Mouse (Mus musculus): ENCODE measurements around the gene 2410004B18Rik. TPM values are rescaled to one million over a fixed set of nuclear protein-coding genes. Genes with fewer than 3 reads are reported as not detected.
"Not testable (repeated sequence)": the region's sequence is repeated elsewhere in the genome, so short reads cannot be mapped to it uniquely, and the experiment has no call there.

2410004B18Rik gene
- polyA plus RNA-seq, 1 experiment from 2014 or later = 63.0 TPM

GRCm38 (mm10) chr3:145952945-145953344 is 15.1 kb downstream of the 2410004B18Rik start:
- H3K4me1 ChIP-seq = peaks cover 5% of the 10 kb centered on the region
- no peak for ATAC-seq (ENCODE audit: low FRiP score)
- H3K27ac ChIP-seq = no peak overlapping the region
- H3K4me2 ChIP-seq = no peak overlapping the region
- peaks cover 22% of the 10 kb centered on the region for H3K27me3 ChIP-seq
- no peak overlapping the region for H3K4me3 ChIP-seq (replicated peaks)
- H3K36me3 ChIP-seq (replicated peaks) = no peaks in the 10 kb centered on the region
- 0 out of 2 replicates have a peak, but pooled peaks cover under 1% of the 10 kb centered on the region for H3K9me3 ChIP-seq
- no peak overlapping the region for H3K9ac ChIP-seq
- 92% methylated on average over 7 of the region's 7 CpGs for WGBS

- Histone ChIP-seq H3K36me3 (replicated peaks) (no peaks in the 10 kb centered on the region), H3K4me2 (no peak overlapping the region), H3K9me3 (0 out of 2 replicates have a peak, but pooled peaks cover 5% of the 10 kb centered on the region), H3K27me3 (peaks cover 22% of the 10 kb centered on the region), H3K4me1 (peaks cover 5% of the 10 kb centered on the region), H3K27ac (no peak overlapping the region), H3K9ac (no peak overlapping the region), H3K4me3 (replicated peaks) (no peak overlapping the region)
- no peak for ATAC-seq (ENCODE audit: low FRiP score)
- 80% methylated on average over 2 of the region's 2 CpGs for WGBS
Measured at GRCm38 (mm10) chr3:145953411-145953810, 15.6 kb downstream of the 2410004B18Rik start.

GRCm38 (mm10) chr3:145959824-145960223 is 22.0 kb downstream of the 2410004B18Rik start:
- Histone ChIP-seq H3K4me2 (no peak overlapping the region), H3K9me3 (0 out of 2 replicates have a peak, but pooled peaks cover 6% of the 10 kb centered on the region), H3K27me3 (peaks cover 31% of the 10 kb centered on the region), H3K36me3 (replicated peaks) (no peaks in the 10 kb centered on the region), H3K4me3 (replicated peaks) (no peak overlapping the region), H3K9ac (no peak overlapping the region), H3K27ac (no peak overlapping the region), H3K4me1 (peaks cover 18% of the 10 kb centered on the region)
- no peak for ATAC-seq (ENCODE audit: low FRiP score)
- WGBS = 68% methylated on average over 1 of the region's 1 CpGs

- H3K36me3 ChIP-seq (replicated peaks) = no peaks in the 10 kb centered on the region
- WGBS = 19% methylated on average over 9 of the region's 9 CpGs
- H3K4me1 ChIP-seq = peaks cover 18% of the 10 kb centered on the region
- no peak overlapping the region for H3K27ac ChIP-seq
- no peak for ATAC-seq (ENCODE audit: low FRiP score)
- no peak overlapping the region for H3K4me3 ChIP-seq (replicated peaks)
- H3K9me3 ChIP-seq = 0 out of 2 replicates have a peak, but pooled peaks cover 6% of the 10 kb centered on the region
- no peak overlapping the region for H3K9ac ChIP-seq
- H3K4me2 ChIP-seq = no peak overlapping the region
- peaks cover 37% of the 10 kb centered on the region for H3K27me3 ChIP-seq
Measured at GRCm38 (mm10) chr3:145962411-145962810, 24.6 kb downstream of the 2410004B18Rik start.

- Histone ChIP-seq H3K9me3 (0 out of 2 replicates have a peak, but pooled peaks cover 1% of the 10 kb centered on the region), H3K4me3 (replicated peaks) (peak overlapping the region; percentile 16), H3K9ac (no peak overlapping the region), H3K4me1 (peaks cover 18% of the 10 kb centered on the region), H3K27ac (no peak overlapping the region), H3K4me2 (peak overlapping the region; percentile 45), H3K27me3 (peaks cover 37% of the 10 kb centered on the region), H3K36me3 (replicated peaks) (no peaks in the 10 kb centered on the region)
- ATAC-seq (ENCODE audit: low FRiP score) = 0 out of 2 replicates have a peak, but pooled peaks have one; percentile 46
- WGBS = 13% methylated on average over 31 of the region's 31 CpGs
Measured at GRCm38 (mm10) chr3:145963101-145964017, 25.5 kb downstream of the 2410004B18Rik start.

GRCm38 (mm10) chr3:145964018-145964387 is 26.2 kb downstream of the 2410004B18Rik start:
- 14% methylated on average over 10 of the region's 10 CpGs for WGBS
- no peak overlapping the region for H3K27ac ChIP-seq
- ATAC-seq (ENCODE audit: low FRiP score) = peak; percentile 55; the same call in 1 of the 2 replicates

GRCm38 (mm10) chr3:145964473-145964872 is 26.7 kb downstream of the 2410004B18Rik start:
- H3K4me2 ChIP-seq = peak overlapping the region; percentile 45
- no peaks in the 10 kb centered on the region for H3K36me3 ChIP-seq (replicated peaks)
- H3K27me3 ChIP-seq = peaks cover 37% of the 10 kb centered on the region
- no peak overlapping the region for H3K9ac ChIP-seq
- H3K4me3 ChIP-seq (replicated peaks) = no peak overlapping the region
- H3K4me1 ChIP-seq = peaks cover 18% of the 10 kb centered on the region
- H3K27ac ChIP-seq = no peak overlapping the region
- 0 out of 2 replicates have a peak, but pooled peaks have one; percentile 30 for ATAC-seq (ENCODE audit: low FRiP score)
- 11% methylated on average over 10 of the region's 10 CpGs for WGBS
- H3K9me3 ChIP-seq = no peaks in the 10 kb centered on the region

More at GRCm38 (mm10) chr3:145964018-145964387, 26.2 kb downstream of the 2410004B18Rik start:
- H3K4me3 ChIP-seq (replicated peaks) = peak overlapping the region; percentile 16
- H3K9me3 ChIP-seq = no peaks in the 10 kb centered on the region
- peaks cover 18% of the 10 kb centered on the region for H3K4me1 ChIP-seq
- peak overlapping the region; percentile 45 for H3K4me2 ChIP-seq
- peaks cover 37% of the 10 kb centered on the region for H3K27me3 ChIP-seq
- H3K9ac ChIP-seq = no peak overlapping the region
- no peaks in the 10 kb centered on the region for H3K36me3 ChIP-seq (replicated peaks)

GRCm38 (mm10) chr3:145965583-145965982 is 27.8 kb downstream of the 2410004B18Rik start:
- 77% methylated on average over 3 of the region's 3 CpGs for WGBS
- H3K9ac ChIP-seq; ATAC-seq (ENCODE audit: low FRiP score); H3K9me3 ChIP-seq; H3K4me3 ChIP-seq (replicated peaks); H3K36me3 ChIP-seq (replicated peaks); H3K27ac ChIP-seq; H3K4me2 ChIP-seq: not testable (repeated sequence)
- peaks cover 18% of the 10 kb centered on the region for H3K4me1 ChIP-seq
- peaks cover 37% of the 10 kb centered on the region for H3K27me3 ChIP-seq

- ATAC-seq (ENCODE audit: low FRiP score) = no peak
- WGBS = 89% methylated on average over 5 of the region's 5 CpGs
Measured at GRCm38 (mm10) chr3:145966806-145967205, 29.0 kb downstream of the 2410004B18Rik start.

GRCm38 (mm10) chr3:145969031-145969501 is 31.3 kb downstream of the 2410004B18Rik start:
- Histone ChIP-seq H3K36me3 (replicated peaks) (no peaks in the 10 kb centered on the region), H3K4me1 (peaks cover 6% of the 10 kb centered on the region), H3K9me3 (peaks cover 3% of the 10 kb centered on the region), H3K4me2 (no peak overlapping the region), H3K4me3 (replicated peaks) (no peak overlapping the region), H3K27me3 (peaks cover 14% of the 10 kb centered on the region), H3K9ac (no peak overlapping the region), H3K27ac (no peak overlapping the region)
- 55% methylated on average over 14 of the region's 14 CpGs for WGBS
- no peak for ATAC-seq (ENCODE audit: low FRiP score)

More at GRCm38 (mm10) chr3:145966806-145967205, 29.0 kb downstream of the 2410004B18Rik start:
- Histone ChIP-seq H3K4me2 (no peak overlapping the region), H3K9ac (no peak overlapping the region), H3K4me3 (replicated peaks) (no peak overlapping the region), H3K36me3 (replicated peaks) (no peaks in the 10 kb centered on the region), H3K4me1 (peaks cover 18% of the 10 kb centered on the region), H3K27ac (no peak overlapping the region), H3K9me3 (no peaks in the 10 kb centered on the region), H3K27me3 (peaks cover 34% of the 10 kb centered on the region)

GRCm38 (mm10) chr3:145971501-145971900 is 33.7 kb downstream of the 2410004B18Rik start:
- Histone ChIP-seq H3K4me3 (replicated peaks) (no peak overlapping the region), H3K36me3 (replicated peaks) (no peaks in the 10 kb centered on the region), H3K9ac (no peak overlapping the region), H3K4me1 (no peaks in the 10 kb centered on the region), H3K27me3 (0 out of 2 replicates have a peak, but pooled peaks cover 3% of the 10 kb centered on the region), H3K4me2 (no peak overlapping the region), H3K27ac (no peak overlapping the region), H3K9me3 (peaks cover 7% of the 10 kb centered on the region)
- ATAC-seq (ENCODE audit: low FRiP score) = no peak
- 63% methylated on average over 10 of the region's 10 CpGs for WGBS

- H3K27ac ChIP-seq = no peak overlapping the region
- H3K36me3 ChIP-seq (replicated peaks) = no peaks in the 10 kb centered on the region
- WGBS = 87% methylated on average over 7 of the region's 7 CpGs
- H3K4me1 ChIP-seq = no peaks in the 10 kb centered on the region
- H3K9me3 ChIP-seq = peaks cover 7% of the 10 kb centered on the region
- no peak overlapping the region for H3K4me3 ChIP-seq (replicated peaks)
- no peak overlapping the region for H3K4me2 ChIP-seq
- ATAC-seq (ENCODE audit: low FRiP score) = no peak
- 0 out of 2 replicates have a peak, but pooled peaks cover 3% of the 10 kb centered on the region for H3K27me3 ChIP-seq
- H3K9ac ChIP-seq = no peak overlapping the region
Measured at GRCm38 (mm10) chr3:145974986-145975385, 37.2 kb downstream of the 2410004B18Rik start.
